Mouse (Mus musculus) kidney, postnatal 36 days (tissue): ENCODE results near the gene Tmem219.

Experiments
- DNase-seq, 2 experiments: peaks; one replicate each; pipeline ENCODE4 v3.0.0; 2021 to 2022; ENCODE audit warnings: mixed read lengths in 2 of 2

The Tmem219 gene

GRCm38 (mm10) chr7:126922624-126923060 is at the start of gene Tmem219:
TSS of gene Tmem219 (minus strand) at chr7:126922917.
- peak; percentile 91 to 94 for DNase-seq

GRCm38 (mm10) chr7:126967361-126967760 is 44.6 kb upstream of the Tmem219 start:
- no peak for DNase-seq

GRCm38 (mm10) chr7:126965568-126965967 is 42.9 kb upstream of the Tmem219 start:
- DNase-seq: no peak

- peak; percentile 70 to 84 for DNase-seq
These were observed 41.0 kb upstream of the Tmem219 start for GRCm38 (mm10) chr7:126963548-126964286.

GRCm38 (mm10) chr7:126961965-126962364 is 39.2 kb upstream of the Tmem219 start:
- DNase-seq: no peak

DNA sequence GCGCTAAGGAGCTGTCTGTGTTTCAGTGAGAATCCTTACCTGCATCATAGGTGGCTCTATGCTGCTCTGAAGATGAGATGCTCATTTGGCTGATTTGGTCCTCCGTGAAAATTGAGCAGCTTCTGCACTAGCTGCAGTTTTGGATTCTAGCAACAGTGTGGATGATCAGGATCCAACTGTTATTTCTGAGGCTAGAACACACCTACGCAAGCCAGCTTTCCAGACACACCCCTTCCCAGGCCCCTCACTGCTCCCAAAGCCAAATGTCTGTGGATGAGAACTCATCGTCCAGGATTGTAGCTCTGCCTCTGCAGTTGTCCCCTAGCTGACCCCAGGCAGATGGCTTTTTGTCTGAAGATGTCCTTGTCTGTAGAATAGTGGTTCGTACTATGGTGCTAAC is 38.4 kb upstream of the Tmem219 start:
- DNase-seq: no peak

DNA sequence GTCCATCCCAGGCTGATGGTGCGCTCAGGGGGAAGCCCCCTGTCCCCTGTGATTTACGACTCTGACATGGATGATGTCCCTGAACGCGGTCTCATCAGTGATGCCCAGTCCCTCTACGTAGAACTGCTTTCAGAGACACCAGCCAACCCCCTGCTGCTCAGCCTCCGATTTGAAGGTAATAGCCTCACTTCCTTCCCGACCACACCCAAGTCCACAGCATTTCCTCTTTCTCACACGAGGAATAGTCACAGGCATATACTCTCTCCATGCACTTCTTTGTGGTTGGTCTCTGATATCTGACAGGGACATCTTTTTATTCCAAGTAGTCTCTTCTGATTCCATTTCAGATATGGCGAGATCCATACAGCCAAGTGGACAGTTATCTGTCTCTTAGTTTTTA is 37.1 kb upstream of the Tmem219 start:
- DNase-seq: no peak

DNA sequence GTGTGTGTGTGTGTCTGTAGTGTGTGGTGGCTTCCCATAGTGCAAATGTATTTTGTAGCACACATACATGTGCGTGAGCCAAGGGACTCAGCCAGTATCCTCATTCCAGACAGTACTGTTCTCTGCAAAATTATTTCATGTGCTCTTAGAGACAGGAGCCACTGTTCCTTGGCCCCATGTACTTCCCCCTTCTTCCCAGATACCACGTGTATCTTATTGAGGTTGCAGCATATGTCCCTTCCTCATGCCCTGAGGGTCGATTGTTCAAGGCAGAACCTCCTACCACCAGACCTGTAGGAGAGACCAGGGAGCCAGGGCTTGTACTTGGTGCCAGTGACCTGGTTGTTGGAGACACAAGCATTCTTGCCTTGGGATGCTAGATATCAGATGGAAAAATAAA is 32.4 kb upstream of the Tmem219 start:
- DNase-seq: no peak

GRCm38 (mm10) chr7:126952646-126953045 is 29.9 kb upstream of the Tmem219 start:
- no peak for DNase-seq

- no peak for DNase-seq
These were observed 29.0 kb upstream of the Tmem219 start for GRCm38 (mm10) chr7:126951741-126952140.

DNA sequence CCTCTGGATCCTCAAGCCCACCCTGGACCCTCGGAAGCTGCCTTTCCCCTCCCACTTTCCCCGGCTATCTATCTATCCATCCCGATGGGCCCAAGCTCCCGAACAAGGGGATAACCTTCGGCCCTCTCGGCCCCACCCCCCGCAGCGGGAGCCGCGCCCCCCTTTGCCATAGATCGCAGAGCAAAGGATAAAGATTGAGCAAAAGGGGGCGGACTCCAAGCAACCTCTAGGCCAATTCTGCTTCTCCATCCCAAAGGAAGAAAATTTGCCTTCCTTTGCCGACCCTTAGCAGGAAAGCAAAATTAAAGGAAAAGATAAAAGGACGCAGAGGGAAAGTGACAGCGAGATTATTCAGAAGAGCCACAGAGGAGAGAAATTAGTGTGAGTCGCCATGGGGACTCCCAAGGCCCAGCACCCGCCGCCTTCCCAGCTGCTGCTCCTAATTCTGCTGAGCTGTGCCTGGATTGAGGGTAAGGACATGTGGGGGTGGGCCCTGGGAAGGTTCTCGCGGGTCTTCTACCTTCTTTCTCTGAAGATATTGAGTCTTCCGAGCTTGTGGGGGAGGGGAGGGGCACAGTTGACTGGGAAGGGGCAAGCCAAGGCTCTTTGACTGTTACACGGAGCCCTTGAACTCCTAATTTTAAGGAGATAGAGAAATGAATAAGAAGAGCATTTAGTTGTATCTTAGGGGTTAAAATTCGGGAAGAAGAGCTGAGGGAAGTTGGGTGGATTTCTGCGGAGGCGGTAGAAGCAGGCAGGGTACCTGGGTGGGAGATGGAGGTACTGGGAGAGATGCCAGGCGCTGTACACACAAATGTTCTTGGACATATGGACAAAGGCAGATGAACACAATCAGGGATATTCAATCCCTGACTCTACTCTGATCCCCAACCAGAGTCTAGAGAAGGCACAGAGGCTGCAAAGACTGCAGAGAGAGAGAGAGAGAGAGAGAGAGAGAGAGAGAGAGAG is 28.2 kb upstream of the Tmem219 start:
- no peak for DNase-seq

GRCm38 (mm10) chr7:126949793-126950646 is 27.3 kb upstream of the Tmem219 start, which contains the start of gene Sez6l2:
TSS of gene Sez6l2 (plus strand) at chr7:126950563.
- peak; percentile 89 to 97 for DNase-seq

- DNase-seq: no peak
These were observed 26.7 kb upstream of the Tmem219 start, which contains the start of gene Asphd1 for GRCm38 (mm10) chr7:126949403-126949792. TSS of gene Asphd1 (minus strand) at chr7:126949582.

DNA sequence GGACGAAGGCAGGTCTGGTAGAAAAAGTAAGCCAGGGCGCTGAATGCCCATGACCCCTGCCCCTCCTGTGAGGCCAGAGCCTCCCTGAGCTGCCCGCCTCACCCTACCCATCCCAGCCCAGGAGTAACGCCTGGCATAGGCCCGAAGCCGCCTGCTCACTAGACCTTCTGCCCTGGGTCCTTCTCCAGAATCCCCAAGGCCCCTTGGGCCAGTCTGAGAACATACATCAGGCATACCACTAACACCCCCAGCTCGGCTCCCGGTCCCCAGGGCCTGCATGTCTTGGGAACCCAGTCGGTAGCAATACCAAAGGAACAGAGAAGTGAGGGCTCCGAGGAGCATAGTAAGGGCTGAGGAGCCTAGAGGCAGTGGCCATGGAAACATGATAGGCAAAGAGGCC is 25.9 kb upstream of the Tmem219 start:
- no peak for DNase-seq

DNA sequence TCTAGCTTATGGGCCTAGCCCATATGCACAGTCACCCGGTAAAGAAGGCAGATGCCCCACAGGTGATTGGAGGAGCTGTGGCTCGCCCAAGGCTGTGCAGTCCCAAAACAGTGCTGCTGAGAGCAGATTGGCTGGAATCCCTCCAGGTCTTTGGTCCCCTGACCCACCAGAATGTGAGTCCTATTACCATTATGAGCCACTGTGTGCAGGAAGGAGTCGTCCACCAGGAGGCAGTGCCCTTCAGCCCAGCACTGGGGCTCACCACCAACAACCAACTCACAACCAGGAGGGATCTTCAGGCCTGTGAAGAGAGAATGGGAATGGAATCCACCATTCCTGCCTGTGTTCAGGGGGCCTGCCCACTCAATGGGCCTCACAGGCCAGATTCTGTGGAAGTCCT is 23.8 kb upstream of the Tmem219 start:
- peak in 1 of 2 experiments; percentile 59 for DNase-seq

DNA sequence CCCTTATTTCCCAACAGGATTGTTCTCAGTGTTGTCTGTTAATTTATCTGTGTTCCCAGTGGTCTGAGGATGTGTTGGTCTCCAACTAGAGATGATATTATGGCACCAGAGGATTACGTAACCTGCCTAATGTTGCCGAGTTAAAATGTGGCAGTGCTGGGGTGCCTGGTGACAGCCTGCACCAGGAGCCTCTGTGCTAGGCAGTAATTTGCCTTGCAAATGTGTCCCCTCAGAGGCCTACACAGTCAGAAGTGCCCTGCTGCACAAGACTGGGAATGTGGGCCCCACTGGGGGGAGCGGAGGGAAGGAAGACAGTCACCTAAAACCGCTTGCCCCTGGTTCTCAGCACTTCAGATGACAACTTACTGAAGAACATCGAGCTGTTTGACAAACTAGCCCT is 19.1 kb upstream of the Tmem219 start:
- no peak for DNase-seq

DNA sequence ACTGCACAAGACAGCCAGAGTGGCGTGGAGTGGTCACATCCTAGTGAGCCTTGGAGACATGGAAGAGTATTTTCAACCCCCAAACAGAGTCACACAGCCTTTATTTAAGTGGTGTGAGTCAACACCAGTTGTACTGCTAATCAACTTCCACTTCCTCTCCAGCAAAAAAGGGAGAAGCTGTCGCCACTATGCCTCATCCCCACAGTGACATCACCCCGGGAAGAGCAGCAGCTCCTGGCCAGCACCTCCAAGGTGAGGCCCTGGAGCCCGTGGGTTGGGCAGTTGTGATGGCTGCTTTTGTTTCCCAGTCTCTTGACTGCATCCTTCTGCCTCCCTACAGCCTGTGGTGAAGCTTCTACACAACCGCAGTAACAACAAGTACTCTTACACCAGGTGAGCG is 18.5 kb upstream of the Tmem219 start:
- DNase-seq: no peak

DNA sequence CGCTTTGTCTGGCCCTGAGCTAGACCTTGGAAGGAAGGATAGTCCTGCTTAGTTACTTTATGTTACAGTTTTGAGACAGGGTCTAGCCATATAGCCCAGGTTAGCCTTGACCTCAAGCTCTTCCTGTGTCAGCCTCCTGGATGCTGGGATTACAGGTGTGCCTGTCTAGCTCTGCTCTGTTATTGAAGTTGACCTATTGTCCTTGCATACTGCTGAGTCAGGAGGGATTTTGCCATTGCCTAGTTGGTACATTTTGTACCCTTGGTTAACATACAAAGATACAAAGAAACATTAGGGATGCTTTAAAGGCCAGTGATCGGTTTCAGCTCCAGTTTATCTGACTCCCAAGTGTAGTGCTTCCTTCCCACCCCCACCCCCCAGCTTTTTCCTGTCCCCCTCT is 9.9 kb upstream of the Tmem219 start:
- no peak for DNase-seq

DNA sequence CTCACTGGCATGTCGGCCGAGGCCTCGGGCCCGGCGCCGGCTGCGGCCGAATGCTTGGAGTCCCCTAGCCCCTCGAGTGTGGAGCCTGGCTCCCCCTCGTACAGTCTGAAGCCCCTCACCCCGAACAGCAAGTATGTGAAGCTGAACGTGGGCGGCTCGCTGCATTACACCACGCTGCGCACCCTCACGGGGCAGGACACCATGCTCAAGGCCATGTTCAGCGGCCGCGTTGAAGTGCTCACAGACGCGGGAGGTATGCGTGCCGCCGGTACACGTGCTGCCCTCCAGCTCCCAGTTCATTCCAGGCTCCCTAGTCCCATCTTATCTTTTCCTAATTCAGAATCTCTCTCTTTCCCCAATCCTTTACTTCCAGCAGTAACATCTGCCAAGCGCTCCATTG is 6.3 kb upstream of the Tmem219 start:
- peak in 1 of 2 experiments; percentile 40 for DNase-seq

DNA sequence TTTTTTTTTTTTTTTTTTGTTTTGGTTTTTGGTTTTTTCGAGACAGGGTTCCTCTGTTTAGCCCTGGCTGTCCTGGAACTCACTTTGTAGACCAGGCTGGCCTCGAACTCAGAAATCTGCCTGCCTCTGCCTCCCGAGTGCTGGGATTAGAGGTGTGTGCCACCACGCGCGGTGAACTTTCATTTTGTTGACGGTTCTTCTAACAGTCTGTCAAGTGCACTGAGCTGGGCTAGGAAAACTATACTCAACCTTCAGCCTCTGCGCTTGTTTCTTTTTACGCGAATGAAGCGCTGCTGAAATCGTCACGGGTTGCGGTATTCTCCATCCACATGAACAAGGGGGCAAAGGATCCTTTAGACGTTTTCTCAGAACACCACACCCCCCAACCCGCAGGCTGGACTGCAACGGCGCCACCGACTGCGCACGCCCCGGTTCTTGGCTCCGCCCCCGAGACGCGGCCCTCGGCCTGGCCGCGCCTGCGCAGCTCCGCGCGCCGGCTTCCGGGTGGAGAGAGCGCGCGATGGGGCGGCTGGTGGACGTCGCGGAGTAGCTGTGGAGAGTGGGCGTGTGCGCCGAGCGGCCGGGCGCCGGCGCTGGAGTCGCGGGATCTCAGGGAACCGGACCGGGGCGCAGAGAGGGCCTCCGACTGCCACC is 5.8 kb upstream of the Tmem219 start, which contains the start of gene Kctd13:
Gene Kctd13 (plus strand): TSS at position 496 of the 654 bp plus-strand sequence.
- peak; percentile 94 to 97 for DNase-seq

GRCm38 (mm10) chr7:126926299-126926698 is 3.6 kb upstream of the Tmem219 start:
- no peak for DNase-seq

GRCm38 (mm10) chr7:126923999-126924398 is 1.3 kb upstream of the Tmem219 start:
- DNase-seq: no peak
